Mouse (Mus musculus): Measurements from ENCODE around the gene Ulk2. TPM values are rescaled to one million over a fixed set of nuclear protein-coding genes. Genes with fewer than 3 reads are reported as not detected.

Gene Ulk2
- polyA plus RNA-seq, 1 experiment = 34.2 TPM

DNA sequence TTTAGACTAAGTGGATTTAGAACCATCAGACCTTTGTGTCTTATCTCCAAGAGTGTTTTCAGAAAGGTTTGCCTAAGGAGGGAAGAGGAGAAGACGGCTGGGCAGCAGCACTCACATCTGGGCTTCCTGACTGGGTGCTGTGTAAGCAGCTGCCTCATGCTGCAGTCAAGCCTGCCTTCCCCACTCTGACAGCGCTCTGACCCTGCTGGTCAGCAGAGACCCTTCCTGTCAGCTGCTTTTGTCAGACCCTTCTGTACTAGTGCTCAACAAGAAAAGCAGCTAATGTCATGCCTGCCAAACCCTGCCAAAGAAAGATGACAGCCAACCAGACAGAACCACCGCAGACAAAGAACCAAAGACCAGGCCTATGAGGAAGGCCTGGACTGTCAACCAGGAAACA, 111.1 kb downstream of the Ulk2 start:
- WGBS = 90% methylated on average over 3 of the region's 3 CpGs
- Histone ChIP-seq H3K27ac (ENCODE audit: insufficient read depth, low read depth, low read length) (no peak overlapping the region), H3K4me3 (ENCODE audit: low read depth, low read length) (no peak overlapping the region), H3K4me1 (ENCODE audit: control insufficient read depth, insufficient read depth, insufficient read length, low read length) (no peaks in the 10 kb centered on the region), H3K27me3 (ENCODE audit: control insufficient read depth, insufficient read depth, low read length) (no peaks in the 10 kb centered on the region), H3K36me3 (ENCODE audit: control insufficient read depth, insufficient read depth, low read length) (peaks cover 51% of the 10 kb centered on the region)
- TF ChIP-seq POLR2A (IDR thresholded peaks at IDR 0.05; ENCODE audit: low read depth, low read length) (no peak), CTCF (IDR thresholded peaks at IDR 0.05; ENCODE audit: extremely low read depth, insufficient read length, insufficient replicate concordance, low read depth, low read length) (no peak)

DNA sequence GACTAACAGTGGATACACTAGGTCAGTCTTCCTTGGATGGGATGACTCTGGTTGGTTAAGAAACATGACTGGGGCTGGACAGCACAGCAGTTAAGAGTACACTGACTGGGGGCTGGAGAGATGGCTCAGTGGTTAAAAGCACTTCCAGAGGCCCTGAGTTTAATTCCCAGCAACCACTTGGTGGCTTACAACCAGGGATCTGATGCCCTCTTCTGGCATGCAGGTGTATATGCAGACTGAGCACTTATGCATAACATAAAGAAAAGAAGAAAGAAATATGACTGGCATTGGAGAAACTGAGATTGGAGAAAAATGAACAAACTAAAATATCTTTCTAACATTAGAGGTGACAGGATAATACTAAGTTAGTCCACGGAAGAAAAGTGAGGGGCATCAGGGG, 114.4 kb downstream of the Ulk2 start:
- Histone ChIP-seq H3K36me3 (ENCODE audit: control insufficient read depth, insufficient read depth, low read length) (peaks cover 53% of the 10 kb centered on the region), H3K4me3 (ENCODE audit: low read depth, low read length) (no peak overlapping the region), H3K27ac (ENCODE audit: insufficient read depth, low read depth, low read length) (no peak overlapping the region), H3K4me1 (ENCODE audit: control insufficient read depth, insufficient read depth, insufficient read length, low read length) (no peaks in the 10 kb centered on the region), H3K27me3 (ENCODE audit: control insufficient read depth, insufficient read depth, low read length) (no peaks in the 10 kb centered on the region)
- no peak for TF ChIP-seq CTCF (IDR thresholded peaks at IDR 0.05; ENCODE audit: extremely low read depth, insufficient read length, insufficient replicate concordance, low read depth, low read length)
- no peak for TF ChIP-seq POLR2A (IDR thresholded peaks at IDR 0.05; ENCODE audit: low read depth, low read length)
- WGBS = 100% methylated on average over 1 of the region's 1 CpGs

DNA sequence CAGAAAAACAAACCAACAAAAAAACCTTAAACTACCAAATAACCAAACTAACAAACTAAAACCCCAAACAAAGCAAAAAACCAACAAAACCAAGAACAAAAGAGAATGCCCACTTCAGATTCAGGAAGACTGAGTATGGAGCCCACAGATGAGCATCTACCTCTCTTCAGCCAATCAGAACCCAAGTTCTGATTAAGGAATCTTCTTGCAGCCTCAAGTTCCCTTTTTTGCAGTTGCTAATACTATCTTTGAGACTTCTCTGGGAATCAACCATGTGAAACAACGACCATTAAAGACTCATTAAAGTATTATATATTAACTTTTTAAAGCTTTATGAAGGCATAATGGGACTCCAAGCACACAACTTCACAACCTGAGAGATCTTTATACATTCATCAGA, 117.6 kb downstream of the Ulk2 start:
- WGBS = 55% methylated on average over 1 of the region's 1 CpGs
- TF ChIP-seq CTCF (IDR thresholded peaks at IDR 0.05; ENCODE audit: extremely low read depth, insufficient read length, insufficient replicate concordance, low read depth, low read length) = no peak
- no peaks in the 10 kb centered on the region for H3K4me1 ChIP-seq (ENCODE audit: control insufficient read depth, insufficient read depth, insufficient read length, low read length)
- H3K4me3 ChIP-seq (ENCODE audit: low read depth, low read length) = no peak overlapping the region
- peaks cover 54% of the 10 kb centered on the region for H3K36me3 ChIP-seq (ENCODE audit: control insufficient read depth, insufficient read depth, low read length)
- no peak overlapping the region for H3K27ac ChIP-seq (ENCODE audit: insufficient read depth, low read depth, low read length)
- no peaks in the 10 kb centered on the region for H3K27me3 ChIP-seq (ENCODE audit: control insufficient read depth, insufficient read depth, low read length)

DNA sequence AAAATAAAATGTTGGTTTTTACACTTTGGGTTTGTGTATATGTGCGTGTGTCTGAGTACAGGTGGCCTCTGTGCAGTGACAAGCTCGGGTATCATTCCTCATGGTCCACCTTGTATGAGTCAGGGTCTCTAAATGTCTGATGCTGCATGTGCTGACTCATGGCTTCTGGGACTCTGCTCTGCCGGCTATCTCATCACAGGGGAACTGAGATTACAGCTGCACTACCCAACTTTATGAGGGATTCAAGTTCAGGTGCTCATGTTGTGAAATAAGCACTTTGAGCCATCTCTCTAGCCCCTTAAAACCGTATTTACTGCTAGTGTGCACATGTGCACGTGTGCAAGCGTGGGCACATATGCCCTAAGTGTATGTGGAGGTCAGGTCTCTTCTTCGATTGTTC, 122.2 kb downstream of the Ulk2 start:
- 64% methylated on average over 7 of the region's 7 CpGs for WGBS
- H3K27ac ChIP-seq (ENCODE audit: insufficient read depth, low read depth, low read length) = no peak overlapping the region
- H3K4me1 ChIP-seq (ENCODE audit: control insufficient read depth, insufficient read depth, insufficient read length, low read length) = no peaks in the 10 kb centered on the region
- H3K36me3 ChIP-seq (ENCODE audit: control insufficient read depth, insufficient read depth, low read length) = peaks cover 52% of the 10 kb centered on the region
- TF ChIP-seq CTCF (IDR thresholded peaks at IDR 0.05; ENCODE audit: extremely low read depth, insufficient read length, insufficient replicate concordance, low read depth, low read length) (no peak), POLR2A (IDR thresholded peaks at IDR 0.05; ENCODE audit: low read depth, low read length) (no peak)
- H3K4me3 ChIP-seq (ENCODE audit: low read depth, low read length) = no peak overlapping the region
- H3K27me3 ChIP-seq (ENCODE audit: control insufficient read depth, insufficient read depth, low read length) = no peaks in the 10 kb centered on the region

DNA sequence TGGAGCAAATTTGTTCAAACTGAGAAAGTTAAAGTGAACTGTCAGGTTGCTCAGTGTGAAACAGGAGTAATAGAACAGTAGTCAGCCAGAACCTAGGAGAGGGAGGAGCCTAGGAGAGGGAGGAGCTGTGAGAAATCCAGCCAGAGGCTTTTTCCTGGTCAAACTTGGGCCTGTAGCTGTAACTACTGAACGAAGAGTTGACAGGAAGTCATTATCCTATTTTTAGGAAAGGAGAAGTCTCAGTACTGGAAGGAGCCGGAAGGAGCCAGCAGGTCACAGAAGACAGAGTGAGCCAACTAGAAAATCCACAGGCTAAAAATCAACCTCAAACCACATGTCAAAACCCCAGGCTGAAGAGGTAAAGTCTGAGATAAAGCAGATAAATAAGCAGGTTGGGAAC, 126.8 kb downstream of the Ulk2 start:
- TF ChIP-seq POLR2A (IDR thresholded peaks at IDR 0.05; ENCODE audit: low read depth, low read length) (no peak), CTCF (IDR thresholded peaks at IDR 0.05; ENCODE audit: extremely low read depth, insufficient read length, insufficient replicate concordance, low read depth, low read length) (no peak)
- no peak overlapping the region for H3K27ac ChIP-seq (ENCODE audit: insufficient read depth, low read depth, low read length)
- no peaks in the 10 kb centered on the region for H3K27me3 ChIP-seq (ENCODE audit: control insufficient read depth, insufficient read depth, low read length)
- H3K4me1 ChIP-seq (ENCODE audit: control insufficient read depth, insufficient read depth, insufficient read length, low read length) = no peaks in the 10 kb centered on the region
- no peak overlapping the region for H3K4me3 ChIP-seq (ENCODE audit: low read depth, low read length)
- H3K36me3 ChIP-seq (ENCODE audit: control insufficient read depth, insufficient read depth, low read length) = peaks cover 30% of the 10 kb centered on the region
- 54% methylated on average over 2 of the region's 2 CpGs for WGBS

Other genes with a start within 250 kb of the Ulk2 start
- 3.4 and 7.7 TPM in 2 replicates for gene Grap, start 201.8 kb downstream of the Ulk2 start, polyA plus RNA-seq (2012; rRNA removed)
- gene Fam83g, start 171.0 kb downstream of the Ulk2 start, polyA plus RNA-seq (2012; rRNA removed) = 15.8 and 33.8 TPM in 2 replicates
- not detected in 2 replicates for gene Slc5a10, start 134.2 kb downstream of the Ulk2 start, polyA plus RNA-seq (2012; rRNA removed)
- 3.0 and 6.4 TPM in 2 replicates for gene Prpsap2, start 93.0 kb downstream of the Ulk2 start, polyA plus RNA-seq (2012; rRNA removed)
- gene Akap10, start 75.2 kb upstream of the Ulk2 start, polyA plus RNA-seq (2012; rRNA removed) = 2.4 and 5.2 TPM in 2 replicates
- 6.4 and 10.2 TPM in 2 replicates for gene Specc1, start 101.7 kb upstream of the Ulk2 start, polyA plus RNA-seq (2012; rRNA removed)